Mouse (Mus musculus): ENCODE results near the gene Dll4. TPM values are rescaled to one million over a fixed set of nuclear protein-coding genes. Genes with fewer than 3 reads are reported as not detected.

Dll4 gene
- total and polyA plus RNA-seq, 3 experiments: 0.12 to 0.13 TPM; not detected in 1

- TF ChIP-seq SIN3A (IDR thresholded peaks at IDR 0.05; ENCODE audit: low read length) (peak; percentile 7; the same call in 1 of the 2 replicates), UBTF (IDR thresholded peaks at IDR 0.05; ENCODE audit: low read depth, low read length) (peak; percentile 65; the same call in 1 of the 2 replicates), JUND (conservative IDR thresholded peaks at IDR 0.05; ENCODE audit: low read depth, low read length) (no peak)
- H3K4me2 ChIP-seq (ENCODE audit: insufficient read depth, low read depth, poor library complexity, severe bottlenecking): peak overlapping the region; percentile 96
- no peaks in the 10 kb centered on the region for H3K36me3 ChIP-seq (replicated peaks in 1 of 2; ENCODE audit: control insufficient read depth in 1 of 2, insufficient read depth in 1 of 2, low read length in 1 of 2)
- in situ Hi-C loops (cut with MboI; ENCODE audit: low pct_ligation_motif_present, low pct_unique_long_range_greater_than_20kb, low sequenced_read_pairs) (no loop called here), dilution Hi-C loops (cut with MboI; ENCODE audit: extremely low pct_ligation_motif_present, extremely low pct_unique_long_range_greater_than_20kb, low sequenced_read_pairs) (no loop called here)
- H3K79me2 ChIP-seq (replicated peaks; ENCODE audit: control insufficient read depth, extremely low read depth, insufficient read depth, poor library complexity, severe bottlenecking): no peaks in the 10 kb centered on the region
- H3K27ac ChIP-seq (ENCODE audit: insufficient read depth, low read depth): no peak overlapping the region
- H3K4me1 ChIP-seq (ENCODE audit: control insufficient read depth in 1 of 2, insufficient read depth in 2 of 2): peaks cover 9 to 28% of the 10 kb centered on the region in 2 experiments
- peak overlapping the region in 2 of 3 experiments; percentile 17 to 25 for H3K4me3 ChIP-seq (replicated peaks in 1 of 3; ENCODE audit: low read depth in 2 of 3, low read length in 2 of 3, poor library complexity in 1 of 3)
- H3K9ac ChIP-seq (ENCODE audit: insufficient read depth, low read depth): no peak overlapping the region; the same call in 1 of the 2 replicates
- H3K9me3 ChIP-seq (replicated peaks; ENCODE audit: low read length): peaks cover 15% of the 10 kb centered on the region
- H3K27me3 ChIP-seq (replicated peaks): peaks cover 64% of the 10 kb centered on the region
- DNase-seq (ENCODE audit: extremely low read depth): no peak
Observed at GRCm38 (mm10) chr2:119326161-119327101, 847 bp downstream of the Dll4 start.

- no peaks in the 10 kb centered on the region for H3K79me2 ChIP-seq (replicated peaks; ENCODE audit: control insufficient read depth, extremely low read depth, insufficient read depth, poor library complexity, severe bottlenecking)
- H3K4me3 ChIP-seq (replicated peaks in 1 of 3; ENCODE audit: low read depth in 2 of 3, low read length in 2 of 3, poor library complexity in 1 of 3): peak overlapping the region; percentile 10 to 45 (median 37)
- H3K27ac ChIP-seq (ENCODE audit: insufficient read depth, low read depth): no peak overlapping the region
- H3K9ac ChIP-seq (ENCODE audit: insufficient read depth, low read depth): peak overlapping the region; percentile 27; the same call in 1 of the 2 replicates
- peaks cover 11% of the 10 kb centered on the region for H3K9me3 ChIP-seq (replicated peaks; ENCODE audit: low read length)
- H3K4me1 ChIP-seq (ENCODE audit: control insufficient read depth in 1 of 2, insufficient read depth in 2 of 2): peaks cover 9 to 28% of the 10 kb centered on the region in 2 experiments
- no peak for DNase-seq (ENCODE audit: extremely low read depth)
- peak overlapping the region; percentile 96 for H3K4me2 ChIP-seq (ENCODE audit: insufficient read depth, low read depth, poor library complexity, severe bottlenecking)
- dilution Hi-C loops (cut with MboI; ENCODE audit: extremely low pct_ligation_motif_present, extremely low pct_unique_long_range_greater_than_20kb, low sequenced_read_pairs) (no loop called here), in situ Hi-C loops (cut with MboI; ENCODE audit: low pct_ligation_motif_present, low pct_unique_long_range_greater_than_20kb, low sequenced_read_pairs) (no loop called here)
- H3K27me3 ChIP-seq (replicated peaks): peaks cover 69% of the 10 kb centered on the region
- H3K36me3 ChIP-seq (replicated peaks in 1 of 2; ENCODE audit: control insufficient read depth in 1 of 2, insufficient read depth in 1 of 2, low read length in 1 of 2): no peaks in the 10 kb centered on the region
- TF ChIP-seq NELFE (IDR thresholded peaks at IDR 0.05; ENCODE audit: low read depth, low read length): no peak
- peak in 1 of 2 experiments; percentile 68; a peak in 2 of 4 replicates for TF ChIP-seq CTCF (conservative IDR thresholded peaks at IDR 0.05 in 1 of 2, IDR thresholded peaks at IDR 0.05 in 1 of 2; ENCODE audit: low read depth in 2 of 2, low read length in 2 of 2)
- 0 out of 2 replicates have a peak, but pooled peaks have one; percentile 19 for TF ChIP-seq POLR2A (IDR thresholded peaks at IDR 0.05; ENCODE audit: low read depth, low read length)
- no peak for TF ChIP-seq BHLHE40 (IDR thresholded peaks at IDR 0.05; ENCODE audit: low read depth, low read length)
- peak; percentile 40 for TF ChIP-seq RAD21 (IDR thresholded peaks at IDR 0.05; ENCODE audit: low read depth, low read length)
- TF ChIP-seq MEF2A (IDR thresholded peaks at IDR 0.05; ENCODE audit: borderline replicate concordance, low read depth, low read length): peak; percentile 53; the same call in 1 of the 2 replicates
- no peak for TF ChIP-seq JUND (conservative IDR thresholded peaks at IDR 0.05; ENCODE audit: low read depth, low read length)
- TF ChIP-seq ZNF384 (IDR thresholded peaks at IDR 0.05; ENCODE audit: low read depth, low read length): no peak
- TF ChIP-seq CHD1 (IDR thresholded peaks at IDR 0.05; ENCODE audit: low read depth, low read length): no peak
- TF ChIP-seq MAZ (IDR thresholded peaks at IDR 0.05; ENCODE audit: low read depth, low read length): 0 out of 2 replicates have a peak, but pooled peaks have one; percentile 63
- no peak for TF ChIP-seq MAFK (IDR thresholded peaks at IDR 0.05; ENCODE audit: insufficient replicate concordance, low read length)
- TF ChIP-seq ETS1 (conservative IDR thresholded peaks at IDR 0.05; ENCODE audit: low read depth, low read length): no peak
- TF ChIP-seq GABPA (IDR thresholded peaks at IDR 0.05; ENCODE audit: insufficient replicate concordance, low read depth, low read length): no peak
- TF ChIP-seq MAX (IDR thresholded peaks at IDR 0.05; ENCODE audit: low read length): no peak
- TF ChIP-seq MXI1 (IDR thresholded peaks at IDR 0.05; ENCODE audit: low read depth, low read length): 0 out of 2 replicates have a peak, but pooled peaks have one; percentile 27
- no peak for TF ChIP-seq E2F4 (IDR thresholded peaks at IDR 0.05; ENCODE audit: insufficient replicate concordance, low read depth, low read length)
- no peak for TF ChIP-seq KAT2A (IDR thresholded peaks at IDR 0.05; ENCODE audit: insufficient replicate concordance, low read length)
- TF ChIP-seq IRF4 (IDR thresholded peaks at IDR 0.05; ENCODE audit: low read depth, low read length): no peak
- no peak for TF ChIP-seq POLR2AphosphoS2 (IDR thresholded peaks at IDR 0.05; ENCODE audit: low read depth, low read length)
- no peak for TF ChIP-seq TCF12 (IDR thresholded peaks at IDR 0.05; ENCODE audit: low read depth, low read length)
- peak; percentile 57; the same call in 1 of the 2 replicates for TF ChIP-seq SIN3A (IDR thresholded peaks at IDR 0.05; ENCODE audit: low read length)
- TF ChIP-seq ZKSCAN1 (IDR thresholded peaks at IDR 0.05; ENCODE audit: borderline replicate concordance, low read depth, low read length): no peak
- no peak for TF ChIP-seq ELF1 (IDR thresholded peaks at IDR 0.05; ENCODE audit: low read depth, low read length)
- TF ChIP-seq MYC (IDR thresholded peaks at IDR 0.05; ENCODE audit: low read depth, low read length): no peak
- no peak for TF ChIP-seq HCFC1 (IDR thresholded peaks at IDR 0.05; ENCODE audit: low read depth, low read length)
- TF ChIP-seq USF1 (IDR thresholded peaks at IDR 0.05; ENCODE audit: low read depth, low read length): no peak
- no peak for TF ChIP-seq EP300 (IDR thresholded peaks at IDR 0.05; ENCODE audit: low read length)
- TF ChIP-seq ZC3H11A (IDR thresholded peaks at IDR 0.05; ENCODE audit: low read depth, low read length): no peak
- peak; percentile 51 for TF ChIP-seq SMC3 (IDR thresholded peaks at IDR 0.05; ENCODE audit: low read depth, low read length)
- TF ChIP-seq UBTF (IDR thresholded peaks at IDR 0.05; ENCODE audit: low read depth, low read length): no peak
Observed at GRCm38 (mm10) chr2:119327102-119327480, 1.5 kb downstream of the Dll4 start.
